Mouse (Mus musculus) right cerebral cortex, adult 2 months (tissue): ENCODE results near the gene Dnah12.
A peak's percentile ranks its signal among the peaks of the same experiment; 100 is the strongest.
"Not testable (repeated sequence)": the region's sequence is repeated elsewhere in the genome, so short reads cannot be mapped to it uniquely, and the experiment has no call there.

Experiments
- DNase-seq, 2 experiments: peaks; one replicate each; pipeline ENCODE4 v3.0.0; 2021 to 2022; ENCODE audit warnings: low spot score in 2 of 2

The Dnah12 gene

GRCm38 (mm10) chr14:26881700-26882099 lies 188.6 kb downstream of the Dnah12 start:
- DNase-seq = no peak

GRCm38 (mm10) chr14:26887244-26887643 lies 194.2 kb downstream of the Dnah12 start:
- DNase-seq = no peak

GRCm38 (mm10) chr14:26890777-26891176 lies 197.7 kb downstream of the Dnah12 start:
- no peak for DNase-seq

GRCm38 (mm10) chr14:26894392-26894791 lies 201.3 kb downstream of the Dnah12 start, which contains the start of gene Asb14:
Gene Asb14 (plus strand): TSS chr14:26894557.
- DNase-seq = no peak

GRCm38 (mm10) chr14:26899490-26899889 lies 206.4 kb downstream of the Dnah12 start:
- no peak for DNase-seq

GRCm38 (mm10) chr14:26900893-26901292 lies 207.8 kb downstream of the Dnah12 start:
- peak; percentile 44 to 54 for DNase-seq

- DNase-seq = no peak
These were observed 214.3 kb downstream of the Dnah12 start for GRCm38 (mm10) chr14:26907401-26907800.

GRCm38 (mm10) chr14:26910461-26910860 lies 217.4 kb downstream of the Dnah12 start:
- not testable (repeated sequence) for DNase-seq

- no peak for DNase-seq
These were observed 218.1 kb downstream of the Dnah12 start for GRCm38 (mm10) chr14:26911201-26911600.

- no peak for DNase-seq
These were observed 218.8 kb downstream of the Dnah12 start for GRCm38 (mm10) chr14:26911826-26912225.

- DNase-seq = peak; percentile 22 to 51
These were observed 220.7 kb downstream of the Dnah12 start for GRCm38 (mm10) chr14:26913681-26914268.

GRCm38 (mm10) chr14:26919310-26919709 lies 226.2 kb downstream of the Dnah12 start:
- DNase-seq = no peak

- DNase-seq = no peak
These were observed 230.8 kb downstream of the Dnah12 start for GRCm38 (mm10) chr14:26923702-26924421.

GRCm38 (mm10) chr14:26934891-26935290 lies 241.8 kb downstream of the Dnah12 start:
- DNase-seq = no peak

- no peak for DNase-seq
These were observed 242.5 kb downstream of the Dnah12 start for GRCm38 (mm10) chr14:26935558-26935957.
